Mouse (Mus musculus): ENCODE measurements at regions not wholly inside any gene's neighbourhood (a gene's known extent, or its start where the extent isn't known, plus 50 kb on each side); places are given as distances from the start of the nearest gene placed in this dataset.

DNA sequence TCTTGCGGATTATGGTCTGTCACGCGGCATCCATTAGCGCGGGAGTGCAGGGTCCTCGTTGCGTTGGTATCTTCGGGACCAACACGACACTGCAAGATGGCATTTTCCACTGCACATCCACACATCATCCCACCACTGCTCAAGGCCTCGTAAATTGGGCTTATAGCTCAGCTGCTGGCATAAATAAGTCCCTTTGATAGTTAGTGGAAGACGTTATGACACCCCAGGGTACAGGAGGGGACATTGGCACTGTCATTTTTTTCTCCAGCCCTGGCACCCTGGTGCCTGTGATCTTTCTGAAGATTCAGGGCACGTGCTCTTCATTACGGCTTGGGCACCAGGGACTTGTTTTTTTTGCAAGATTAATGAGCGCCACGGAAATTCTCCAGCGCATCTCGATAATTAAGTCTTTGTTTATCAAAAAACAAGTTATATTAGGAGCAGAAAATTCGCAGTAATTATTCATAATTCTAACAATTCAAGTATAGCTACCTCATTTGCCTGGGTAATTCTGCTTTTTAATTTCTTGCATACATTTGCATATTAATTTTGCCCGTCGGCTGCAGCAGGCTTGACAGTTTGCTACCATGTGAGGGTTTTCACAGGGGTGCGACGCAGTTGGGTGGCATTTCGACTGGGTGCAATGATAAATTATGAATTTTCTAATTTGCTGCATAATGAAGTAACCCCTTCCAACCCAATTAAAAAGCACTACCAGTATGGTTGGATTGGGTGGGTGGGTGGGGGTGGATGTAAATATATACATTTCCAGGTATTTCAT is 119.1 kb downstream of the Vrk1 start:
- no peak for DNase-seq

DNA sequence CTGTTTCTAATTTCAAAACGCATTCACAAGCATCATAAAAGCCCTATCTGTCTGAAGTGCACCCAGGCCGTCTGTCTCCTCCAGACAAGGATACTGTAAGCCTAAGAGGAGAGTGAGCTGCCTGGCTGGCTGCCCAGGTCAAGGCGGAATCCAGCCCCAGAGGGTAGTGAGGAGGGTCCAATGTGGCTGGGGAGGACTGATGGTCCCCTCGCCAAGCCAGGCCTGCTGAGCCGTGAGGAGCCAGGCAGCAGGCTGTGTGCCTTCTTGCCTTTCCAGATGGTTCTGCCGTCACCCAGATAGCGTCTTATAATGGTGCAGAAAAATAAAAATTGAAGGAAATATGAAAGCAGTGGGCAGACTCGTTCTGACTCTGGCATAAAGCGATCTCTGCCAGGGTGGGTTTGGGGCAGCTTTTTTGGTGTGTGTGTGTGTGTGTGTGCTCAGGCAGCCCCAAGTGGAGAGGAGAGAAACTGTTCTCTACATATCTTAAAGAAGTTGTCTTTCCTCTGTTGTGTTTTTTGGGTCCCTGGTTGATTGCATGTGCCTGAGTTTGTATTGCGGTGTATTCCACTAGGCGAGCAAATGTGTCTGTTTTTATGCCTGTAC is 120.1 kb downstream of the Vrk1 start:
- DNase-seq, result no peak

DNA sequence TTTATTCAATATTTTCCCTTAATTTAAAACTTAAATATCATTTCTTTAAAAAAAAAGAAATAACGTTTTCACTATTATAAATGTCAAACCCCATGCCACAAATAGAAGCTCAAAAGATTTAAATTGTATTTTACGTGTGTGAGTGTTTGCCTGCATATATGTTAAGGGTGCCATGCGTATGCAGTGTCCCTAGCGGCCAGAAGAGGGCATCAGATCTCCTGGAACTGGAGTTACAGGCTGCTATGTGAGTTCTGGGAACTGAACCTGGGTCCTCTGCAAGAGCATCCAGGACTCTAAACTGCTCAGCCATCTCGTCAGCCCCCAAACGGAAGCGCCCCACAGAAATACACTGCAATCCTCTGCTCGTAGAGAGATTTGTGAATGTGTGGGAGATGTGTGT is 122.7 kb downstream of the Vrk1 start:
- DNase-seq, result no peak

DNA sequence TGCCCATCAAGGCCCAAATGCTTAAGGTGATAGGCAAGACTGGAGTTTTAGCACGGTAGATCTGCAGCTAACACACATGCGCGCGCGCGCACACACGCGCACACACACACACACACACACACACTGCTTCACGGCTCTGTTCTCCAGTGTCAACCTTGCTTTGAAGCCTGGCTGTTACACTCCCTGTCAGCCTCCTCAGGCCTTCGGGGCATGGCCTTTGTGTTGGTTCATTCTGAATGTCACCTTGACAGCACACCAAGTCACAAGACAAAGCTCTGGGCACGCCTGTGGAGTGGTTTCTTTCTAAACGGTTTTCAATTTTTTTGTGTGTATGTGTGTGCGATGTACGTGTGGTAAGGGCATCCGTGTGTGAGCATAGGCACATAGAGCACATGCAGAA is 128.4 kb downstream of the Vrk1 start:
- no peak for DNase-seq

DNA sequence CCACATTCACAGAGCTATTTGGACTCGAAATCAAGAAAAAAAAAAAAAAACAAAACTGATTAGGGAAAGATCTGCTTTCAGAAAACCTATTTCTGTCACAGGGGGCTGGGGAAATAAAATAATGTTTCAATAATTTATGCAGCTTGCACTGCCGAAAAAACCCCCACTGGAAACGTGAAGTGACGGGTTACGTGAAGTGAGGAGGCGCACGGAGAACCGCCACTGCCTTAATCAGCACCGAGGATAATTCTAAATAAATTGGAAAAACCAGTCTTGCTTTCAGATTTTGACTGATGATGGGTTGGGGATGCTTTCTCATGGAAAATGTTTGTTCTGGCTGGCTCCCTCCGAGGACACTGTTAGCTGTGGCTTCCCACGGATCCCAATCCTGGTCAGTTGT is 129.5 kb downstream of the Vrk1 start:
- no peak for DNase-seq

DNA sequence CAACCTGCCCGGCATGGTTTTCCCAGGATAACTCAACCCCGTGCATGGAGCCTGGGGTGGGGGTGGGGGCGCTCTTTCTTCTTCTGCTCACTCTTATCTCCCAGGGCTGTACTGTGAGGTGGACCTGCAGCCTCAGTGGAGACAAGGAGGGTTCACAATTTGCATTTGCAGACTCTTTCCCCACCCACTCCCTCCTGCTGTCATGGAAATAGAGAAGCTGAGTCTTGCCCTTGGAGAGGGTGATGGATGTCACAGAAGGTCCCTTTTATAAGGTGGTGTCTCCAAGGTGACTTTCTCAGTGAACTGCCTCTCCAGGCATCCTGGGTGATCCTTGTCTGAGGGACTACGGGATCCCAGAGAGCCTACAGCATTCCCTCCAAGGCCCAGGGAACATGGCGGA is 129.9 kb downstream of the Vrk1 start:
- DNase-seq, result no peak

DNA sequence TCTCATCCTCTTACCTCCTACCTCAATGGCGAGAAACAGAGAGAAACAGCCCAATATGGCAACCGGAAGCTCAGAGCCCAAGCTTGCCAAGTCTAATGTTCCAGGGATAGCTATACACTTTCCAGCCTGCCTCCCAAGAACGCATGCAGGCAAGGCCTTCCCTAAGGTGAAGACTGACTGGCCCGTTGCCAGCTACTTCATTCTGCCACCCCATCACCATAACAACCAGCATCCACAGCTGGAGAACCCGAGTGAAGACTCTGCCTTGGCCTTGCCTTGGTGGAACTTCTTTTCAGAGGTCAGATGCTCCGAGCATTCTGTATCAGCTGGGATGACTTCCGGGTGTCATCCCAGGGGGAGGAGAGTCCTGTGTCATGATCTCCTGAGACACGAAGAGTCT is 130.6 kb downstream of the Vrk1 start:
- DNase-seq, result no peak

DNA sequence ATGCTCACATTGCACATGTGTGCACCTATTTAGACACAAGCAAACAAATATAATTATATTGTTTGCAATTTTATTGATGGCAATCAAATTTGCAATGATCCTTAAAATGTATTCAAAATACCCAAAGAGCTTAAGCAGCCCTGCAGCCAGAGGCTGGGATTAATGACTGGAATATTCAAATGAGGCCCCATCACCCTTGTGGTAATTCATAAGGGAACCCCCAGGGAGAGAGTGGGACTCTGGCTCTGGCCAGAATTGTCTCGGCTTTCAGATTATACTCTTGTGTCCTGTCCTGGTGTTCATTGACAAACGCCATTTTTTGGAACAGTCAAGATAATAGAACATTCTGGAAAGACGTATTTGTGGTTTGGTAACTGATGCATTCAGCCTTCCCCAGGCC is 133.5 kb downstream of the Vrk1 start:
- no peak for DNase-seq

DNA sequence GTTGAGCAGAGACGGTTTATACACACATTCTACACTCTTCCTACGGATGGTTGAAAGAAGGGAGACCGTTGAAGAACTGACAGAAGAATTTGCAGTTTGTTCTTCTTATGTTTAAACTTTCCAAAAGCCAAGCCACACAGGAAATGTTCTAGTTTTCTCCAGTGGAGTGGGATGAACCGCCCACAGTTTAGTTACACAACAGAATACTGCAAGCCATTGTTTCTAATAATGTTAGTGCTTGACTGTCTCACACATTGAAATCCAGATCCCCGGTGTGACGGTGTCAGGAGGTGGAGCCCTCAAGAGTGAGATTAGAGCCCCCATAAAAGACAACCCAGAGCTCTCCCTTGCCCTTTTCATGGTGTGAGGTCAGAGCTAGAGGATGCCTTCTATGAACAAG is 146.8 kb downstream of the Vrk1 start:
- no peak for DNase-seq

DNA sequence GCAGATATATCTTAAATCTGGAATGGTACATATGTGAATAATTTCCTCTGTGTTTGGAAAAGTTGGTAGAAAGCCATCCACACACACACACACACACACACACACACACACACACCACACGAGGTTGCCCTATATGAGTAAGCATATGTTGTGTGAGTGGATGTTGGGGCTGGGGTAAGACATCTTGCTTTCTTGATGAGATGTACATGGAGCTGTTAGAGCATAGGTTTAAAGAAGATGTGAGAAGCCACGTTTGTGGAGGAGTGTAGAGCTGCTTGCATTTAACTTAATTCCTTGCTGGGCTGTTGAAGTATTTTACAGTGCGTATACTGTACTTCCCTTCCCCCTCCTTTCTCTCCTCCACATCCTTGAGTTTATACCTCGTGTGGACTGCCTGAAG is 147.8 kb downstream of the Vrk1 start:
- DNase-seq, result no peak

DNA sequence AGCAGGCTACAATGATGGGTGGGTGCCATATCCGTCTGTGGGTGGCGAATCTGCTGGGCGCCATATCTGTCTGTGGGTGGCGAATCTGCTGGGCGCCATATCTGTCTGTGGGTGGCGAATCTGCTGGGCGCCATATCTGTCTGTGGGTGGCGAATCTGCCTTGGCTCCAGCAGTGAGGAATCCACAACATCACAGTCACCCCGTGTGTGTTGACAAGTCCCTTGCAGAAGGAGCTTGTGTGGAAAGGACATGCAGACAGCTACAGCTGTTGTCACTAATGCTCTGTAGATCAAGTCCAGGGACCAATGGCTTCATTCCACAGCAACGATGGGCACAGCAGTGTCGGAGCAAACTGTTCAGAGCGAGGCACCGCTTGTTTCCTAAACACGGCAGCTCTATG is 148.6 kb downstream of the Vrk1 start:
- DNase-seq, result no peak

DNA sequence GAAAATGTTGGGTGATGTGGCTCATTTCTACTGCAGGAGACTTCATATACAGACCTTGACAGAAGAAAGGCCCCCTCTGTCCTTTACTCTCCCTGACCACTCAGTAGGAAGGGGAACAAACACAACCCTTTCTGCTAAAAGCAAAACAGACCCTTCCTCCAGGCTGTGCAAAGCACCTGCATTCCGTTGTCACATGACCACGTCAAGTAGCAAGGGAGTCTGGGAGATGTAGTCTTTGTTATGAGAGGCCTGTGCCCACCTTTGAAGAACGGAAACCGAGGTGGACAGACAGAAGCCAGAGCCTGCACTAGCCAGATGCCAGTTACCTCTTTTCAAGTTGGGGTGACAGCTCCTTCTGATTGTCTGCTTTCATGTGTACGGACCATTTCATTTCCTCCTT is 161.3 kb downstream of the Vrk1 start:
- no peak for DNase-seq

DNA sequence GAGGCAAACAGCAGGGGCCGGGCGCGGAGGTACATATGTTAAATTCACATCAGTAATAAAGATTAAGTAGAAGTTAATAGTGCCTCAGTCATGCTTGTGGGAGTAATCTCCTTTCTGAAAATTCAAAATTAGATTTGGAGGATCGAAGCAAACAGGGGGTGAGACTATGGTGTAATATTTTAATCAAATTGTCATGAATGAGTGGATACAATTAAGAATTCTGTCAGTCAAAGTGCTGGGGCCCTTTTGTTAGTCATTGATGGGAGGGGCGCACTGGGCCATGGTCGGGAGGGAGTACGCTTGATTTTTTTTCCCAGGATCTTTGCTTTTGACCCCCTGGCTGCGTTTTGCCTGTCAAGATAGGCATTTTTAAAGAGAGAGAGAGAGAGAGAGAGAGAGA is 163.2 kb downstream of the Vrk1 start:
- no peak for DNase-seq

DNA sequence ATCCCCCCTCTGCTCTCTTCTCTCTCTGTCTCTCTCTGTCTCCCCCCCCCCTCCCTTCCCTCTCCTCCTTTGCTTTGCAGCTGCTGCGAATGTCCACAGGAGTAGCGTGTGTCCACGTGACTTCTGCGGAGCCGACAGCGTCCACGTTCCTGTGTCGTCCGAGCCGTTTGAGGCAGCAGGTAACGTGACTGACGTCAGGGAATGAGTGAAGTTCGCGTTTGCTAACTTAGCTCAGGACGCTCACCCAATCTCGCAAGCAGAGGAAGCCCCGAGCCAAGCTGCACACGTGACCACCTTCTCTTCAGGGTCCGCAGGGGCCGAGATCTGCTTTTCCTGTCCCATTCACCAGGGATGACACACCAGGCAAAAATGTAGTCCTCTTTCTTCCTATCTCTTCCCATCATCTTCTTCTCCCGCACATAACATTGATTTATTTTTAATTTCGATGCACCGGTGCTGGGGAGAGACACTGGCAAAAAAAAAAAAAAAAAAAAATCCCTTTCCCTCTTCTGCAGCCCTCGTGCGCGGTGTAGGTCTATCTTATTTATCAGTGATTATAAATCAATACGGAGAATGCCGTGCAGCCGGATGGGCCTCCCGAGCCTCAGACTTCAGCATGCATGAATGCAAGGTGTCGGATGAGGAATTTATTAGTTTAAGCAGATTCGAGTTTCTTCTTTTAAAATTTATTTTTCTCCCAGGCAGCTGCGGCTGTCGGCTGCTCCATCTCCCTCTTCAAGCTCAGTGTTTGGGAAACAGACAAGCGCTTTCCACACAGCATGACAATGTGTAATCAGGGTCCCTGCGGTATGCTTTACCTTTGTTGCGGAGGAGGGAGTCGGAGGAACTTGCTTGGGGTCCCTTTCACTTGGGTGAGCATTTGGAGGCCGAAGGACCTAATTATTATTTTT is 164.3 kb downstream of the Vrk1 start:
- DNase-seq, result no peak

DNA sequence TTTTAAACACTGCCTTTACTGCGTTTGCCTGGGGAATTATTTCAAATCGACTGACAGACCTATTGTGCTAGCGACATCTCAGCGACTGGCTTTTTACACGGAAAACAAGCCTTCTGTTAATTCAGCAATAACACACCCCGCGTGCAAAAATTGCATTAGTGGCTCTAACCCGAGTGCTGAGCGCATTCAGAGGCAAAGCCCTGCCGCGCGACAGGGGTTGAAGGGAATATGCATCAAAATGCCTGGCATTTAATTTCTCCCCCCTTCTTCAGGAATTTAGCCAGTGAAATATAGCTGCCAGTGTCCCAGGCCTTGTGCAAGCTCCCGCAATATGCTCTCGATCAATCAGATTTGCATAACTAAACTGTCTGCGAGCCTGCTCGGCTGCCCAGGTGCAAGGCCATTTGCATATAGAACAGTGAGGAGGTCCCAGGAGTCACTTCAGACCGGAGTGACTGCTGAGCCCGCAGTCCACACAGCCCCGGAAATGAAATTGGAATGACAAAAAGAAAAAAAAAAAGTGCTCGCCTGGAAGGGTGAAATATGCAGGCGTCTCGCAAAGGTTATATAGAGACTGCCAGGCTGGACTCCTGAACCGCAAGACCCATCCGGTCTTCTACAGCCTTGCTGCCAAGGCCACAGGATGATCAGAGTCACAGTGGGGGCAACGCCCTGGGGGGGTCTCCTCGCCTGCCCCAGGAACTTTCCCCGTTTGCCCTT is 165.1 kb downstream of the Vrk1 start:
- DNase-seq, result no peak

DNA sequence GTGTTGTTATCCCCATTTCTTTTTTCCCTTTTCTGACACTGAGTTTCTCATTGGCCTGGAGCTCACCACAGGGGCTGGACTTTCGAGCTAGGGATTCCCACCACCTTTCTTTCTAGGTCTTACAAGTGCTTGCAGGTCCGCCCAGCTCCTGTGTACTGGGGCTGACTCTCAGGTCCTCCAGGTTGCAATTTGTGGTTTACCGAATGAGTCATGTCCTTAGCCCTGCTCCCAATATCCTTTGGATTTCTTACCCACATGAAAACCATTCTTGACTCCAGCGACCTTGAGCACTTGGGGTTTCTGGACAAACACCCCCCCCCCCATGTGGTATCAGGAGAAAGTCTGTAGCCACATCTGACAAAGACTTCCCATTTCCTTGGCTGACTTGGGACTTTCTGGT is 167.3 kb downstream of the Vrk1 start:
- peak; percentile 30 for DNase-seq

DNA sequence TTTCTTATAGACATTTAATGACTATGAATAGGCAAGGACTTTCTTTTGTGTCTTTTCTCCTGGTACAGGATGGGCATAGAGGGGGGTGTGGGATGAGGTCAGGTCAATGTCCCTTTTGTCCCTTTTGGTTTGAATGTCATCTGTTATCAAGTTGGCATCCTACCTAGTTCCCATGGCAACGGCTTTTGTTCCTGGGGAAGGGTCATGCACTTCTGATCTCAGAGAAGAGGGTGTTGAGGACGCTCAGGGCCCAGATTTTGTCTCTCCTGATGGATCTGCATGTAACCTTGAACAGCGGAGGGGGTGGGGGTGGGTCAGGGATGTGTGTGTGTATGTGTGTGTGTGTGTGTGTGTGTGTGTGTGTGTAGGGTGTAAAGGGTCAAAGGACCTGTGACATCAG is 167.8 kb downstream of the Vrk1 start:
- no peak for DNase-seq

DNA sequence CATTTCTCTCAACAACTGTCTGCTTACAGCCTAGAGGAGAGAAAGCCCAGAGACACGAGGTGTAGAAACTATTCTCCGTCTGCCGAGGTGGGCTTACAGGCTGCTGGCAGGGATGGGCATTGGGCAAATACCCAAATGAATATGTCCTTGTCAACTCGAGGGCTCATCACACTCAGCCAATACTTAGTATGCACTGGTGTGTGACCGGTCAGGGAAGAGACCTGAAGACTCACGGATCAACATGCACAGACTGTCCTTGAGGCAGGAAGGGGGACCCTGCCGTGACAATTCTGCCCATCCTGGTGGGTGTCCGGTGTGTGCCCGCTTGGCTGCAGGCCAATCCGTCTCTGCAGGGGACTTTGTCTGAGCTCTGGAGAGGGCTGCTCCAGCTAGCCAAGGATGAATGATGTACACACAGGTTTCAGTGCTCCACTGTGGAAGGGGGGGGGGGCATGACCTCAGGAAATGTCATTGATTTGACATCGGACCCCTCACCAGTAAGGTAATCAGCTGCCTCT is 168.7 kb downstream of the Vrk1 start:
- DNase-seq, result no peak

DNA sequence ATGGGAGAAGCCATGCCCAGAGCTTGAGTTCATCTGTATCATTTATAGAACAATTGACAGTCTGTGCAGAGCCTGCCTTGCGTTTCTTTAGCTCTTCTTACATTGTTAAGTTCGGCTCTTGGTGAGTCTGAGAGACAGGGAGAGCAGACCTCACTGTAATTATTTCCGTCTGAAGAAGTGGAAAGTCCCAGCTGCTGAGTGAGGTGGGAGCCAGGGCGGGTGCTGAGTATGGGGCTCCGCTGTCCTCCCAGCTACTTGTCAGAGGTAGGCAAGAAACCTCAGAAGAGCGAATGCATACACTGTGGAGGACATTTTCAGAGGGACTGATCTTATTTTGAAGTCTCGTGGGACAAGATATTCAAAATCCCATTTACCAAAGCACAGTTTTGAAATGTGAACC is 172.9 kb downstream of the Vrk1 start:
- DNase-seq, result no peak

DNA sequence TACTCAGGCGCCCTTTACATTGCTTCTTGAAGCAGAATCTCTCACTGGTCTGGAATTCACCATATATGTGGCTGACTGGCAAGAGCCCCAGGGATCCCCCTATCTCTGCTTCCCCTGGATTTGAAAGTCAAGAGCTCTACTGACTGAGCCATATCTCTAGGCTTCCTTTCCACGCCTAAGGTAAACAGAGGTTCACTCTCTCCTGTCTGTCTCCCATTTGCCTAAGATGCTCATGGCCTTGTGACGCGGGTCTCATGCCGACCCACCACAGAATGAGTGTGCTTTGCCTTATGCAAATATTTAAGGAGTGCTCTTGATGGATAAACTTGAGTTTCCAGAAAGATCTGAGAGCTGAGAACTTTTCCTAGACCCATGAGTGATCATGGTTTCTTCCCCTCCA is 173.9 kb downstream of the Vrk1 start:
- DNase-seq, result no peak

DNA sequence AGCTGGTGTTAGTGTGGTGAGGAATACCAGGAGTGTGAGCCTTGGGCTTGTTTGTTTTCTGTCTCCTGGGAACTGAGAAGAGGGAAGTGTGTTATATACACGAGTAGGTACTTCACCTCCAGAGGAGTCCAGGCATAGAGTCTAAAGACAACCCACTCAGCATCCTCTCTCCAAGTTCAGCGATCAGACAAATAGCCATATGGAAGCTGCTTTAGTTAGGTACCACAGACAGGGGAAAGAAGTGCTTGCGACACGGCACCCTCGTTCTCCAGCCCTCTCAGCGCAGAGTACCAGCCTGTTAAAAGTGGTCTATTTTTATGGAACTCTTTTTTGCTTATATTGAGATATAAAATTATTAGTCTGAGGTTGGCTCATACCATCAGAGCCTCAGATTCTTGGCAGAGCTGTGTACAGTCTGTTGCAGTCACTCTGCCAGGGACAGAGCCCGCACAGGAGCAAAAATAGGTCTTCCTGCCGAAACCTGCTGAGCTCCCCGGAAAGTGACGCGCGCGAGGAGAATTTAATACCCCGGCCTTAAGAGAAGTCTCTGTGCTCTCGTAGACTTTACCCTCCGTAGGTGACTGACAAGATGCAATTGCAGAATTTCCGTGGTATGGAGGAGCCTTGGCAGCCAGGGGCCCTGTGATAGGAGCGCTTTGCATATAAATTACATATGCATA is 175.5 kb downstream of the Vrk1 start:
- peak; percentile 26 for DNase-seq

DNA sequence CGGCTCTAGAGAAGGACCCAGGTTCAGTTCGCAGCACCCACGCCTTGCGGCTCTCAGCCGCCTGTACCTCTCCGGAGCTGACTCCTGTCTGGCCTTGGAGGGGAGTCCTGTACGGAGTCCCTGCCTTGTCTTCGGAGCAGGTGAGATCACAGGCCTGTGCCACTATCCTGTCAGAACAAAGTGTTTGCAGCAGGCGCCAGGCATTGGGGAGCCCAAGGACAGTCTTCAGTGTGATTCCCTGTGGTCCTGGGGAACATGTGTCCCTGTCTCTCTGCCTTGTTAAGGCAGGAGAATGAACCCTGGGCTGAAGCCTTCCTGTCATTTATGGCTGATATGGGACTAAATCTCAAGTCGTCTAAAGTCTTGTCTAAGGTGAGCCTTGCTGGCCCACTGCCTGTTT is 176.5 kb downstream of the Vrk1 start:
- DNase-seq, result no peak
